Comparison of ENCODE assay signal across 26 mouse cellular contexts in genomic region chr3:86020921-86021650, GRCm38 (mm10). TPM values are rescaled to one million over a fixed set of nuclear protein-coding genes. Genes with fewer than 3 reads are reported as not detected.
"Had no signal": no experiment of that assay in that cellular context is flagged by ENCODE, and none has a peak within 500 bp of the region (broad histone marks: within the 10 kb centered on the region; RNA-seq: fewer than 3 reads in every experiment).

No protein-coding gene starts in this region.

- DNase-seq: kidney, adult 11 months; kidney, postnatal 25 days; left cerebral cortex, postnatal 4 days; liver, postnatal 0 days; lung, embryonic 14.5 days; midbrain, embryonic 14.5 days; retina, postnatal 1 day; thymus, postnatal 25 days had no signal

- H3K36me3 ChIP-seq: limb, embryonic 12.5 days; limb, embryonic 15.5 days had no signal

- H3K4me1 ChIP-seq: limb, embryonic 15.5 days had no signal

- H3K4me3 ChIP-seq: limb, embryonic 12.5 days; limb, embryonic 15.5 days had no signal

- H3K27ac ChIP-seq: kidney, postnatal 0 days; limb, embryonic 12.5 days; limb, embryonic 15.5 days; liver, embryonic 14.5 days; macrophage; stomach, postnatal 0 days had no signal

- H3K27me3 ChIP-seq: limb, embryonic 12.5 days; limb, embryonic 15.5 days had no signal

- ATAC-seq: liver, postnatal 0 days; lung, postnatal 0 days had no signal

- H3K9me3 ChIP-seq: limb, embryonic 12.5 days; limb, embryonic 15.5 days had no signal

RNA-seq across cellular contexts. Expression of gene Prss48, which starts 18.8 kb away (rescaled TPM):
- total RNA-seq: layer of hippocampus, postnatal 14 days; left cerebral cortex, adult 8-10 months; left cerebral cortex, postnatal 14 days; left cerebral cortex, postnatal 4 days; megakaryocyte-erythroid progenitor cell, adult 5-6 weeks; midbrain, postnatal 0 days had no signal
- polyA plus RNA-seq: kidney, embryonic 14.5 days; kidney, postnatal 0 days; large intestine, adult 2 months; limb, embryonic 12.5 days; limb, embryonic 15.5 days; liver, embryonic 14.5 days; liver, postnatal 0 days; lung, postnatal 0 days; macrophage; midbrain, embryonic 11.5 days; midbrain, embryonic 14.5 days; midbrain, postnatal 0 days; neural tube, embryonic 11.5 days; neural tube, embryonic 14.5 days; stomach, postnatal 0 days; thymus, postnatal 0 days had no signal
